Comparison of ENCODE assay signal across 8 mouse cellular contexts in genomic region chr19:41734685-41735084, GRCm38 (mm10). TPM values are rescaled to one million over a fixed set of nuclear protein-coding genes. Genes with fewer than 3 reads are reported as not detected.
DNase-seq lines count a peak whose midpoint lies in the region; ATAC-seq lines count a peak whose summit lies in the region.

No protein-coding gene starts in this region.

- ATAC-seq in erythroid progenitor cell, adult 5-6 weeks (replicated peaks; ENCODE audit: low FRiP score, poor library complexity, severe bottlenecking) = 0 out of 2 replicates have a peak, but pooled peaks have one; percentile 22
- no peak for ATAC-seq in CD4-positive, CD25-positive, alpha-beta regulatory T cell, adult 4 months

- peak; percentile 74 for DNase-seq in layer of hippocampus, adult 11-12 months (ENCODE audit: low spot score)
- DNase-seq in layer of hippocampus, adult 9-10 months (ENCODE audit: low spot score) = no peak
- peak; percentile 72 to 80 for DNase-seq in layer of hippocampus, adult 8-10 months (ENCODE audit: low spot score in 2 of 2)
- peak; percentile 49 to 56 for DNase-seq in right cerebral cortex, postnatal 10 days (ENCODE audit: low spot score in 2 of 2)
- no peak for DNase-seq in natural killer cell, adult 2 months (ENCODE audit: low spot score in 2 of 2)
- DNase-seq in heart, adult 18-20 months = no peak

RNA-seq across cellular contexts. Expression of gene Slit1, which starts 8.8 kb away (rescaled TPM):
- total RNA-seq in erythroid progenitor cell, adult 5-6 weeks (2015; ENCODE audit: low replicate concordance) = 1.1 and 1.7 TPM in 2 replicates
- 1.0 and 1.6 TPM in 2 replicates for total RNA-seq in erythroid progenitor cell, adult 5-6 weeks (2017; ENCODE audit: low replicate concordance)
- total RNA-seq in layer of hippocampus, adult 8-10 months (2022) = 100 to 1,000 TPM; 184 to 232 (median 208) TPM
- under 1 TPM; 0.07 to 0.08 TPM for total RNA-seq in heart, adult 18-20 months (2021)
- not detected for polyA plus RNA-seq in CD4-positive, CD25-positive, alpha-beta regulatory T cell, adult 4 months (2017; shearing (Covaris generic))

Comparison
In these comparisons a context has a peak if more than half of its experiments do, and no peak if none do; other contexts are left out.
1. DNase-seq: peak in layer of hippocampus, adult 11-12 months (single experiment), layer of hippocampus, adult 8-10 months (2 of 2) and right cerebral cortex, postnatal 10 days (2 of 2); none in layer of hippocampus, adult 9-10 months (single experiment), natural killer cell, adult 2 months (0 of 2) and heart, adult 18-20 months (0 of 2).
2. RNA of gene Slit1, which starts 8.8 kb away (total RNA-seq): 184 to 232 TPM in layer of hippocampus, adult 8-10 months; 1.0 to 1.7 TPM in erythroid progenitor cell, adult 5-6 weeks and 0.07 to 0.08 TPM in heart, adult 18-20 months; every median in the first group is over 10 times any median in the second.